Mouse (Mus musculus): ENCODE measurements around the gene Creb5.

GRCm38 (mm10) chr6:53706604-53707330 is 419.7 kb downstream of the Creb5 start:
- TF ChIP-seq POLR2A (IDR thresholded peaks at IDR 0.05; ENCODE audit: borderline replicate concordance, extremely low read depth, low read depth, low read length) (no peak), CTCF (IDR thresholded peaks at IDR 0.05; ENCODE audit: insufficient read depth, low read length) (no peak)

Data from lung, adult 2 months (tissue).